Mouse (Mus musculus) forelimb bud, embryonic 11.5 days (tissue): Measurements from ENCODE around the gene Nat14.

Source experiments
- DNase-seq: peaks from one replicate; pipeline ENCODE4 v3.0.0-alpha.2; 2012; ENCODE audit warnings: low read depth, low spot score

The Nat14 gene

GRCm38 (mm10) chr7:4919971-4920370 is 1.9 kb upstream of the Nat14 start:
- DNase-seq = no peak

- no peak for DNase-seq
These were observed 1.3 kb upstream of the Nat14 start for GRCm38 (mm10) chr7:4920496-4920895.

- no peak for DNase-seq
These were observed 628 bp upstream of the Nat14 start for GRCm38 (mm10) chr7:4920976-4921823.

GRCm38 (mm10) chr7:4922508-4922907 is 680 bp downstream of the Nat14 start:
- peak; percentile 84 for DNase-seq

- DNase-seq = peak; percentile 87
These were observed 1.2 kb downstream of the Nat14 start for GRCm38 (mm10) chr7:4922931-4923565.

- DNase-seq = peak; percentile 37
These were observed 1.9 kb downstream of the Nat14 start for GRCm38 (mm10) chr7:4923586-4924364.

- DNase-seq = peak; percentile 28
These were observed 2.7 kb downstream of the Nat14 start for GRCm38 (mm10) chr7:4924483-4924882.

- peak; percentile 75 for DNase-seq
These were observed 3.1 kb downstream of the Nat14 start for GRCm38 (mm10) chr7:4924891-4925301.

- peak; percentile 23 for DNase-seq
These were observed 3.9 kb downstream of the Nat14 start, which contains the start of gene Ssc5d for GRCm38 (mm10) chr7:4925441-4926381. Ssc5d (plus strand) TSS chr7:4925785.

- DNase-seq = no peak
These were observed 5.0 kb downstream of the Nat14 start for GRCm38 (mm10) chr7:4926849-4927248.

GRCm38 (mm10) chr7:4927711-4928110 is 5.9 kb downstream of the Nat14 start:
- no peak for DNase-seq

GRCm38 (mm10) chr7:4928323-4928722 is 6.5 kb downstream of the Nat14 start:
- no peak for DNase-seq

GRCm38 (mm10) chr7:4933103-4933502 is 11.3 kb downstream of the Nat14 start:
- DNase-seq = no peak

- DNase-seq = no peak
These were observed 12.5 kb downstream of the Nat14 start for GRCm38 (mm10) chr7:4934160-4934914.

GRCm38 (mm10) chr7:4936832-4937231 is 15.0 kb downstream of the Nat14 start:
- no peak for DNase-seq

- no peak for DNase-seq
These were observed 15.6 kb downstream of the Nat14 start for GRCm38 (mm10) chr7:4937392-4937791.

GRCm38 (mm10) chr7:4938456-4938855 is 16.6 kb downstream of the Nat14 start:
- peak; percentile 65 for DNase-seq

- peak; percentile 75 for DNase-seq
These were observed 18.2 kb downstream of the Nat14 start for GRCm38 (mm10) chr7:4940068-4940479.

- no peak for DNase-seq
These were observed 20.8 kb downstream of the Nat14 start for GRCm38 (mm10) chr7:4942673-4943072.

GRCm38 (mm10) chr7:4943223-4943815 is 21.5 kb downstream of the Nat14 start:
- DNase-seq = peak; percentile 94
